Mouse (Mus musculus): Measurements from ENCODE around the gene Lamb3.
"Not testable (repeated sequence)": the region's sequence is repeated elsewhere in the genome, so short reads cannot be mapped to it uniquely, and the experiment has no call there.

The Lamb3 gene

GRCm38 (mm10) chr1:193274407-193275071 lies 67.0 kb downstream of the Lamb3 start:
- DNase-seq (ENCODE audit: low spot score in 2 of 2), result no peak

- no peak for DNase-seq (ENCODE audit: low spot score in 2 of 2)
Measured at GRCm38 (mm10) chr1:193278414-193279045, 71.0 kb downstream of the Lamb3 start.

GRCm38 (mm10) chr1:193279492-193279891 lies 72.0 kb downstream of the Lamb3 start:
- DNase-seq (ENCODE audit: low spot score in 2 of 2), result no peak

GRCm38 (mm10) chr1:193281344-193281743 lies 73.8 kb downstream of the Lamb3 start:
- DNase-seq (ENCODE audit: low spot score in 2 of 2), result no peak

- DNase-seq (ENCODE audit: low spot score in 2 of 2), result no peak
Measured at GRCm38 (mm10) chr1:193284228-193284779, 76.8 kb downstream of the Lamb3 start.

- DNase-seq (ENCODE audit: low spot score in 2 of 2), result not testable (repeated sequence)
Measured at GRCm38 (mm10) chr1:193285766-193286325, 78.3 kb downstream of the Lamb3 start.

- no peak for DNase-seq (ENCODE audit: low spot score in 2 of 2)
Measured at GRCm38 (mm10) chr1:193287578-193287977, 80.1 kb downstream of the Lamb3 start.

- DNase-seq (ENCODE audit: low spot score in 2 of 2), result no peak
Measured at GRCm38 (mm10) chr1:193289076-193289475, 81.6 kb downstream of the Lamb3 start.

- no peak for DNase-seq (ENCODE audit: low spot score in 2 of 2)
Measured at GRCm38 (mm10) chr1:193289914-193290313, 82.4 kb downstream of the Lamb3 start.

- DNase-seq (ENCODE audit: low spot score in 2 of 2), result no peak
Measured at GRCm38 (mm10) chr1:193290686-193291085, 83.2 kb downstream of the Lamb3 start.

GRCm38 (mm10) chr1:193293039-193293438 lies 85.5 kb downstream of the Lamb3 start:
- DNase-seq (ENCODE audit: low spot score in 2 of 2), result no peak

GRCm38 (mm10) chr1:193293926-193294325 lies 86.4 kb downstream of the Lamb3 start:
- no peak for DNase-seq (ENCODE audit: low spot score in 2 of 2)

GRCm38 (mm10) chr1:193295920-193296319 lies 88.4 kb downstream of the Lamb3 start:
- DNase-seq (ENCODE audit: low spot score in 2 of 2), result no peak

GRCm38 (mm10) chr1:193298141-193298765 lies 90.8 kb downstream of the Lamb3 start:
- DNase-seq (ENCODE audit: low spot score in 2 of 2), result no peak

- DNase-seq (ENCODE audit: low spot score in 2 of 2), result no peak
Measured at GRCm38 (mm10) chr1:193299995-193300394, 92.5 kb downstream of the Lamb3 start.

- DNase-seq (ENCODE audit: low spot score in 2 of 2), result no peak
Measured at GRCm38 (mm10) chr1:193301216-193302092, 94.0 kb downstream of the Lamb3 start.

- DNase-seq (ENCODE audit: low spot score in 2 of 2), result no peak
Measured at GRCm38 (mm10) chr1:193302093-193302405, 94.5 kb downstream of the Lamb3 start.

- no peak for DNase-seq (ENCODE audit: low spot score in 2 of 2)
Measured at GRCm38 (mm10) chr1:193303096-193303495, 95.6 kb downstream of the Lamb3 start.

- DNase-seq (ENCODE audit: low spot score in 2 of 2), result no peak
Measured at GRCm38 (mm10) chr1:193305386-193305785, 97.9 kb downstream of the Lamb3 start.

GRCm38 (mm10) chr1:193306832-193307231 lies 99.3 kb downstream of the Lamb3 start:
- no peak for DNase-seq (ENCODE audit: low spot score in 2 of 2)

GRCm38 (mm10) chr1:193309785-193310518 lies 102.5 kb downstream of the Lamb3 start:
- no peak for DNase-seq (ENCODE audit: low spot score in 2 of 2)

All from frontal cortex, postnatal 25 days (tissue).